Mouse (Mus musculus) stomach, postnatal 0 days (tissue): ENCODE results near the gene Ermap. TPM values are rescaled to one million over a fixed set of nuclear protein-coding genes. Genes with fewer than 3 reads are reported as not detected.
A peak's percentile ranks its signal among the peaks of the same experiment; 100 is the strongest.

Experiments
- ATAC-seq: fragments of 200-750 bp; cut with Nextera tagmentation; 2 replicates; pipeline ENCODE4 v1.8.0; 2017; ENCODE audit not compliant: low FRiP score, low TSS enrichment
- DNase-seq: peaks from one replicate; pipeline ENCODE4 v3.0.0-alpha.2; 2016; ENCODE audit warnings: low spot score
- H3K27ac ChIP-seq: fragments of 300-500 bp; sonication (generic); replicated peaks from 2 replicates; pipeline ENCODE4 v1.5.1; 2014; ENCODE audit warnings: mild to moderate bottlenecking, control low read depth
- H3K27me3 ChIP-seq: fragments of 300-500 bp; sonication (generic); 2 replicates; pipeline ENCODE4 v1.6.1; 2014; ENCODE audit warnings: low read length; ENCODE audit not compliant: control insufficient read depth, insufficient read depth
- H3K36me3 ChIP-seq: fragments of 300-500 bp; sonication (generic); 2 replicates; pipeline ENCODE4 v1.6.1; 2014; ENCODE audit warnings: low read length, mixed read lengths; ENCODE audit not compliant: control insufficient read depth, insufficient read depth
- H3K4me1 ChIP-seq: fragments of 300-500 bp; sonication (generic); replicated peaks from 2 replicates; pipeline ENCODE4 v1.6.1; 2014; ENCODE audit warnings: antibody characterized with exemption; ENCODE audit not compliant: control insufficient read depth, insufficient read depth
- H3K4me2 ChIP-seq: fragments of 300-500 bp; sonication (generic); replicated peaks from 2 replicates; pipeline ENCODE4 v1.6.1; 2014; ENCODE audit warnings: low read depth, mild to moderate bottlenecking, control low read depth, moderate library complexity
- H3K4me3 ChIP-seq: fragments of 300-500 bp; sonication (generic); 2 replicates; pipeline ENCODE4 v1.5.1; 2014; ENCODE audit warnings: low read depth, low read length, control low read depth
- H3K9ac ChIP-seq: fragments of 300-500 bp; sonication (generic); 2 replicates; pipeline ENCODE4 v1.6.1; 2014; ENCODE audit warnings: mild to moderate bottlenecking, low read length, control low read depth, mixed read lengths
- H3K9me3 ChIP-seq: fragments of 300-500 bp; sonication (generic); 2 replicates; pipeline ENCODE4 v1.6.1; 2016; ENCODE audit warnings: low read length; ENCODE audit not compliant: control insufficient read depth
- CTCF ChIP-seq: IDR thresholded peaks from 2 replicates; pipeline ENCODE4 v1.5.1; 2016; ENCODE audit warnings: antibody characterized with exemption, low read depth, mild to moderate bottlenecking, moderate library complexity
- EP300 ChIP-seq: optimal IDR thresholded peaks from 2 replicates; pipeline ENCODE3; 2016; ENCODE audit warnings: antibody characterized with exemption
- WGBS: fragments of 180-500 bp; shearing (Covaris S2); extraction: QIAGEN DNeasy Blood & Tissue Kit; methylation state at CpG from one replicate; pipeline ENCODE4 v1.1.7; 2014; 5-methylcytosine and 5-hydroxymethylcytosine counted together
- polyA plus RNA-seq: library from polyadenylated mRNA; unstranded; fragments of >200 nt; fragmentation: Nextera tagmentation; extraction: Ambion mirVana; gene quantifications from 2 replicates; pipeline ENCODE4 v1.2.1, GENCODE M21; 2015

Ermap gene
- polyA plus RNA-seq, 1 experiment from 2014 or later, result 0.42 TPM

DNA sequence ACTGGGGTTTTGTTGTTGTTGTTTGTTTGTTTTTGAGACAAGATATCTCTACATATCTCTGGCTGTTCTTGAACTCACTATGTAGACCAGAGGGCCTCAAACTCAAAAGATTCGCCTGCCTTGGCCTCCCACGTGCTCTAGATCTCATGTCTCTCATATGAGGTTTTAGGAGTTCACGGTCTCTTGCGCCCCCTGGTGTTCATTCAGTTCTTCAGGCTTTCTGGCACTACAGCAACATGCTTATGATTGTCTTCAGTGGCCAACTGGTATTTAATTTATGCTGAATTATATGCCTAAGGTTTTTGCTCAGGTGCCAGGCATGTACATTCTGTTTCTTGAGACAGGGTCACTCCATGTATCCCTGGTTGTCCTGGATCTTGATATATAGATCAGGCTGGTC lies 22.1 kb downstream of the Ermap start:
- Histone ChIP-seq H3K4me2 (no peak overlapping the region), H3K4me1 (no peaks in the 10 kb centered on the region), H3K36me3 (peaks cover 9% of the 10 kb centered on the region), H3K27me3 (no peaks in the 10 kb centered on the region), H3K27ac (no peak overlapping the region), H3K9me3 (no peaks in the 10 kb centered on the region), H3K4me3 (no peak overlapping the region), H3K9ac (no peak overlapping the region)
- 0 out of 2 replicates have a peak, but pooled peaks have one; percentile 61 for ATAC-seq
- TF ChIP-seq CTCF (peak; percentile 95), EP300 (no peak)
- DNase-seq, result peak; percentile 83
- WGBS, result 5% methylated on average over 4 of the region's 4 CpGs

DNA sequence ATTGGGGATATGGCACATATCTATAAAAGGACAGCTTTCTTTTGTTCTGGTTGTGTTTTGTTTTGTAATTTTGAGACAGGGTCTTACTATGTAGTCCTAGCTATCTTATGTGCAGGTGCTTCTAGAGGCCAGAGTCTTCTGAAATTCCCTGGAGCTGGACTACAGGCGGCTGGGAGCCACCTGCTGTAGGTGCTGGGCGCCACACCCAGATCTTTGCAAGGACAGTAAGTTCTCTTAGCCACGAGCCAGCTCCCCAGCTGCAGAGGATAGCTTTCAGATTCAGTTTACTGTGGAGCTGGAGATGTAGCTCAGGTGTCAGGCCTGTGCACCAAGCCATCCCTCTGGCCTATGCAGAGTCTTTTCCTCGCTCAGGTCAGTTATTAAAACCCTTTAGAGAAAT lies 22.7 kb downstream of the Ermap start:
- Histone ChIP-seq H3K9ac (no peak overlapping the region), H3K36me3 (peaks cover 9% of the 10 kb centered on the region), H3K27me3 (no peaks in the 10 kb centered on the region), H3K4me3 (no peak overlapping the region), H3K4me1 (no peaks in the 10 kb centered on the region), H3K27ac (no peak overlapping the region), H3K9me3 (no peaks in the 10 kb centered on the region), H3K4me2 (no peak overlapping the region)
- 71% methylated on average over 4 of the region's 4 CpGs for WGBS
- TF ChIP-seq EP300, result no peak
- peak; percentile 39 for TF ChIP-seq CTCF
- ATAC-seq (no peak), DNase-seq (no peak)

DNA sequence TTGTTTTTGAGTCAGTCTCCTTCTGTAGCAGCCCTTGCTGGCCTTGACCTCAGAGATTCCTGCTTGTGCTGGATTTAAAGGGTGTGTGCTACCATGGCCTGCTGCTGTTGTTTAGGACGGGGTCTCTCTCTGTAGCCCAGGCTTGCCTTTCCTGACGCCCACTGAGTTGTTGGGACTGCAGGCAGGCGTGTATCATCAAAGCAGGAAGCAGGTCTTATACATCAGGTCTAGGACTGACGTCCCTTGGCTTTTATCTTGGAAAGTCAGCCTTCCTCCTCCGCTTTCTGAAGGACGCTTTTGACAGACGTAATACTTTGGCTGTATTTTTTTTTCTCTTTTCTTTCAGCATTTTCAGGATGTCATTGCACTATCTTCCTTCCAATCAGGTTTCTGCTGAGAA lies 23.9 kb downstream of the Ermap start:
- no peaks in the 10 kb centered on the region for H3K9me3 ChIP-seq
- no peak for ATAC-seq
- WGBS, result 69% methylated on average over 7 of the region's 7 CpGs

DNA sequence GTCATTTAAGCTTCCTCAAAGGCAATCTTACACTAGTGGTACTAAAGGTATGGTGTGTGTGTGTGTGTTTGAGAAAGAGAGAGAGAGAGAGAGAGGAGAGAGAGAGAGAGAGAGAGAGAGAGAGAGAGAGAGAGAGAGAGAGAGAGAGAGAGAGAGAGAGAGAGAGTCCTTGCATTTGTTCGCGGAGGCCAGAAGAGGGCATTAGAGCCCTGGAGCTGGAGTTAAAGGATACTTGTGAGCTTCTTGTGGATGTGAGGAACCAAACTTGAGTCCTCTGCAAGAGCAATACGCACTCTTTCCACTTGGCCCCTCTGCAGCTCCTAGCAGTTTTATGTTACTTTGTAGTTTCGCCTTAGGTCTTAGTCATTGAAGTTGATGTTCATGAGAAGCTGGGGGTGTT lies 26.8 kb downstream of the Ermap start:
- H3K4me1 ChIP-seq, result no peaks in the 10 kb centered on the region
- H3K27ac ChIP-seq, result no peak overlapping the region
- no peaks in the 10 kb centered on the region for H3K9me3 ChIP-seq
- H3K36me3 ChIP-seq, result no peaks in the 10 kb centered on the region
- H3K4me2 ChIP-seq, result no peak overlapping the region
- no peak overlapping the region for H3K9ac ChIP-seq
- DNase-seq, result no peak
- 73% methylated on average over 4 of the region's 4 CpGs for WGBS
- H3K27me3 ChIP-seq, result no peaks in the 10 kb centered on the region
- TF ChIP-seq CTCF (peak; percentile 33; the same call in 1 of the 2 replicates), EP300 (no peak)
- no peak overlapping the region for H3K4me3 ChIP-seq
- no peak for ATAC-seq

More for the DNA sequence above, 23.9 kb downstream of the Ermap start:
- H3K4me2 ChIP-seq, result no peak overlapping the region
- TF ChIP-seq EP300 (no peak), CTCF (no peak)
- H3K9ac ChIP-seq, result no peak overlapping the region
- peaks cover 9% of the 10 kb centered on the region for H3K36me3 ChIP-seq
- H3K27me3 ChIP-seq, result no peaks in the 10 kb centered on the region
- no peaks in the 10 kb centered on the region for H3K4me1 ChIP-seq
- no peak overlapping the region for H3K27ac ChIP-seq
- no peak for DNase-seq
- H3K4me3 ChIP-seq, result no peak overlapping the region

DNA sequence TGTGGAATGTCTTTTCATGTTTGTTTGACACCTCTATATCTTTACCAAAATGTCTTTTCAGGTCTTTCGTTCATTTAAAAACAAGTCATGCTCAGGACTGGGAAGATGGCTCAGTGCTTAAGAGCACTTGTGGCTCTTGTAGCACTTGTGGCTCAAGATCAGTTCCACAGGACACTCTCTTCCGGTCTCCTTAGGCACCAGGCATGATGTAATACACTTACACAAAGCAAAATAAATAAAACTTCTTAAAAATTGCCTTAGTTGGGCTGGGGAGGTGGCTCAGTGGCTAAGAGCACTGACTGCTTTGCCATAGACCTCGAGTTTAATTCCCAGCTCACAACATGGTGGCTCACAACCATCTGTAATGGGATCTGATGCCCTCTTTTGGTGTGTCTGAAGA lies 28.5 kb downstream of the Ermap start:
- no peak overlapping the region for H3K4me2 ChIP-seq
- H3K36me3 ChIP-seq, result no peaks in the 10 kb centered on the region
- H3K27ac ChIP-seq, result no peak overlapping the region
- no peaks in the 10 kb centered on the region for H3K9me3 ChIP-seq
- WGBS, result 63% methylated on average over 3 of the region's 3 CpGs
- H3K27me3 ChIP-seq, result no peaks in the 10 kb centered on the region
- H3K9ac ChIP-seq, result no peak overlapping the region
- H3K4me3 ChIP-seq, result no peak overlapping the region
- ATAC-seq (no peak), DNase-seq (no peak)
- H3K4me1 ChIP-seq, result no peaks in the 10 kb centered on the region
- no peak for TF ChIP-seq CTCF
- no peak for TF ChIP-seq EP300

DNA sequence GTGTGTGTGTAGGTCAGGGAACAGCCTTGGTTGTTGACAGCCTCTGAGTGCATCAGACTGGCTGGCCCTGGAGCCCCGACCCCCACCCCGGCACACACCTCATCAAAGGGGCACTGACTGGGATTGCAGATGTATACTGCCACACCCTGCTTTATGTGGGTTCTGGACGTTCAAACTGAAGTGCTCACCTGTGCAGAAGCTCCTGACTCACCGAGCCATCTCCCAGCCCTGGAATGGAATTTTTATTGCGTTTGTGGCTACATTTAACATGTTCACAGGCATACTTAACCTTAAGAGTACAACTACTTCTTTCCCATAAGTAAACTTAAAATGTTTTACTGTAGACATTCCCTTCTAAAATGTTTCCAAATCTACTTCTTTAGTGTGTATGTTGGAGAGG lies 31.9 kb downstream of the Ermap start:
- H3K36me3 ChIP-seq, result no peaks in the 10 kb centered on the region
- no peak overlapping the region for H3K4me2 ChIP-seq
- WGBS, result 51% methylated on average over 5 of the region's 5 CpGs
- H3K27me3 ChIP-seq, result no peaks in the 10 kb centered on the region
- DNase-seq, result no peak
- no peak overlapping the region for H3K27ac ChIP-seq
- H3K9me3 ChIP-seq, result no peaks in the 10 kb centered on the region
- no peak overlapping the region for H3K4me3 ChIP-seq
- no peak overlapping the region for H3K9ac ChIP-seq
- H3K4me1 ChIP-seq, result no peaks in the 10 kb centered on the region
- no peak for TF ChIP-seq EP300
- TF ChIP-seq CTCF, result no peak
- ATAC-seq, result peak; percentile 47; the same call in 1 of the 2 replicates
